Mouse (Mus musculus): ENCODE results near the gene Aknad1. TPM values are rescaled to one million over a fixed set of nuclear protein-coding genes. Genes with fewer than 3 reads are reported as not detected.

Aknad1 gene
- total RNA-seq, 4 experiments from 2014 or later, result 0.16 TPM; not detected in 3

- DNase-seq (ENCODE audit: low spot score), result no peak
Measured at GRCm38 (mm10) chr3:108786520-108786919, 47.1 kb downstream of the Aknad1 start.

GRCm38 (mm10) chr3:108787754-108788454 lies 48.4 kb downstream of the Aknad1 start:
- DNase-seq (ENCODE audit: low spot score), result no peak

GRCm38 (mm10) chr3:108788455-108788794 lies 49.0 kb downstream of the Aknad1 start:
- DNase-seq (ENCODE audit: low spot score), result no peak

GRCm38 (mm10) chr3:108789299-108789698 lies 49.8 kb downstream of the Aknad1 start:
- DNase-seq (ENCODE audit: low spot score), result no peak

- no peak for DNase-seq (ENCODE audit: low spot score)
Measured at GRCm38 (mm10) chr3:108790499-108790898, 51.0 kb downstream of the Aknad1 start.

- DNase-seq (ENCODE audit: low spot score), result no peak
Measured at GRCm38 (mm10) chr3:108791054-108791706, 51.7 kb downstream of the Aknad1 start.

GRCm38 (mm10) chr3:108792420-108792819 lies 53.0 kb downstream of the Aknad1 start:
- DNase-seq (ENCODE audit: low spot score), result no peak

GRCm38 (mm10) chr3:108794780-108795179 lies 55.3 kb downstream of the Aknad1 start:
- no peak for DNase-seq (ENCODE audit: low spot score)

GRCm38 (mm10) chr3:108795554-108796299 lies 56.3 kb downstream of the Aknad1 start:
- DNase-seq (ENCODE audit: low spot score), result no peak

- no peak for DNase-seq (ENCODE audit: low spot score)
Measured at GRCm38 (mm10) chr3:108796386-108796785, 56.9 kb downstream of the Aknad1 start.

- DNase-seq (ENCODE audit: low spot score), result no peak
Measured at GRCm38 (mm10) chr3:108797723-108798122, 58.3 kb downstream of the Aknad1 start.

GRCm38 (mm10) chr3:108798375-108798774 lies 58.9 kb downstream of the Aknad1 start:
- DNase-seq (ENCODE audit: low spot score), result no peak

GRCm38 (mm10) chr3:108805622-108806021 lies 66.2 kb downstream of the Aknad1 start:
- no peak for DNase-seq (ENCODE audit: low spot score)

GRCm38 (mm10) chr3:108810747-108811263 lies 71.3 kb downstream of the Aknad1 start:
- no peak for DNase-seq (ENCODE audit: low spot score)

GRCm38 (mm10) chr3:108815631-108816030 lies 76.2 kb downstream of the Aknad1 start:
- DNase-seq (ENCODE audit: low spot score), result no peak

- no peak for DNase-seq (ENCODE audit: low spot score)
Measured at GRCm38 (mm10) chr3:108830493-108830892, 91.0 kb downstream of the Aknad1 start.

GRCm38 (mm10) chr3:108831750-108832149 lies 92.3 kb downstream of the Aknad1 start:
- no peak for DNase-seq (ENCODE audit: low spot score)

Other genes with a start within 250 kb of the Aknad1 start
- gene 1700013F07Rik, start 205.5 kb upstream of the Aknad1 start, total RNA-seq (2022), result not detected
- under 1 TPM in 2 of 4 experiments, not detected in 2; 0.16 to 0.20 TPM for gene 5330417C22Rik, start 203.1 kb upstream of the Aknad1 start, total RNA-seq (2022)
- 10 to 100 TPM; 28.6 to 29.7 (median 29.1) TPM for gene Tmem167b, start 177.2 kb upstream of the Aknad1 start, total RNA-seq (2022)
- 10 to 100 TPM; 13.2 to 17.9 (median 15.8) TPM for gene Taf13, start 168.0 kb upstream of the Aknad1 start, total RNA-seq (2022)
- gene Wdr47, start 148.4 kb upstream of the Aknad1 start, total RNA-seq (2022), result 10 to 100 TPM in 2 of 4 experiments, 1 to 10 TPM in 2; 7.2 to 10.3 (median 8.9) TPM
- gene Clcc1, start 85.7 kb upstream of the Aknad1 start, total RNA-seq (2022), result 10 to 100 TPM; 40.5 to 51.6 (median 47.0) TPM
- gene Gpsm2, start 17.3 kb upstream of the Aknad1 start, total RNA-seq (2022), result 1 to 10 TPM in 1 of 4 experiments, under 1 TPM in 3; 0.41 to 1.3 (median 0.61) TPM
- gene Stxbp3, start 100.9 kb downstream of the Aknad1 start, total RNA-seq (2022), result 10 to 100 TPM; 16.7 to 27.6 (median 21.9) TPM
- under 1 TPM in 1 of 4 experiments, not detected in 3; 0.06 TPM for gene Fndc7, start 150.3 kb downstream of the Aknad1 start, total RNA-seq (2022)
- gene Prpf38b, start 172.1 kb downstream of the Aknad1 start, total RNA-seq (2022), result 10 to 100 TPM; 14.1 to 18.6 (median 17.4) TPM
- gene Henmt1, start 200.2 kb downstream of the Aknad1 start, total RNA-seq (2022), result not detected
- not detected for gene Gm9857, start 200.8 kb downstream of the Aknad1 start, total RNA-seq (2022)